Mouse (Mus musculus) ES-Bruce4 (cell line): Measurements from ENCODE around the gene Gsto2.

Experiments
- CTCF ChIP-seq: IDR thresholded peaks from one replicate; pipeline ENCODE4 v1.8.1; 2011; ENCODE audit warnings: low read depth, low read length
- EP300 ChIP-seq: IDR thresholded peaks from 2 replicates; pipeline ENCODE4 v1.6.1; 2011; ENCODE audit warnings: low read depth, low read length; ENCODE audit not compliant: insufficient read depth
- POLR2A ChIP-seq: IDR thresholded peaks from one replicate; pipeline ENCODE4 v1.8.1; 2011; ENCODE audit warnings: low read length; ENCODE audit not compliant: insufficient read depth

GRCm38 (mm10) chr19:47900012-47900411 lies 34.7 kb downstream of the Gsto2 start:
- TF ChIP-seq CTCF, result peak; percentile 29
- TF ChIP-seq EP300, result no peak
- TF ChIP-seq POLR2A, result no peak
